Mouse (Mus musculus) gastrocnemius, postnatal 10 days (tissue): ENCODE measurements around the gene Frmd4a. TPM values are rescaled to one million over a fixed set of nuclear protein-coding genes. Genes with fewer than 3 reads are reported as not detected.
A peak's percentile ranks its signal among the peaks of the same experiment; 100 is the strongest.
"Not testable (repeated sequence)": the region's sequence is repeated elsewhere in the genome, so short reads cannot be mapped to it uniquely, and the experiment has no call there.

ENCODE experiments used
- DNase-seq: peaks from one replicate; pipeline ENCODE4 v3.0.0; 2021; ENCODE audit warnings: mixed read lengths
- total RNA-seq, 2 experiments: library from RNA; stranded (reverse); gene quantifications; 2 replicates each; pipeline ENCODE4 v1.2.3; 2021

Gene Frmd4a
- total RNA-seq, 2 experiments from 2014 or later = 22.1 to 28.3 TPM

DNA sequence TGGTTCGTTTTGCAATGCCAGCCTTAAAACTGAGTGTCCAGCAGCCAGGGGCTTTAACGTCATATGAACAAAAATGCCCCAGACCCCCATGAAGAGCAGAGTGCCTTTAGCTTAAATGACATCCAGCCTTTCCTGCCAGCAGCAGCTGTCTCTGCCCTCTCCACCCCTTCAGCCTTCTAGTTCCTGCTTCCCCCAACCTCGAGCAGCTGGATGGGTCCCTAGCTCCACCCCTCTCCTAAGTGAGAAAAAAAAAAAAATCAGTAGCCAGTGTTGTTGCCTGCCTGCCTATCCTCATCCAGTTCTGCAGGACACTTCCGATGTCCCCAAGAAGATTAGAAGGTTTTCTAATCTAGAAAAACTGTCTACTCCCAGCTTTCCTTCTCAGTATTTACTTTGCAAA, 539.5 kb downstream of the Frmd4a start:
- no peak for DNase-seq

DNA sequence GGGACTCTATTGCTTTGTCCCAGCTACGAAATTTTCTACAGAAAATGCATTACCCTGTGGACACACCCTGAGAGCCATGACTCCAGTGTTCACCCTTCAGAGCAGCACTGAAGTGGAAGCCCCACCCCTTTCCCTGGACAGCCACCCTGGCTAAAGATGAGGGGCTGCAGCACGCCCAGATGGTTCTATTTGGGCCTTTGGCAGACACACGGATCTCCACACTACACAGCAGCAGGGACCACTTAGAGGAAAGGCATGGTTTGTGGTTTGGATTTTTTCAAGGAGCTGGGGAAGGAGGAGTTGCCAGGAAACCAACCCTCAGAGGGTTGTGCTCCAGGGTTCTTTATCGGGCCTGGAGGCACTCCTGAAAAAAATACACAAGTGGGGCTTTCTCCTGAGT, 539.9 kb downstream of the Frmd4a start:
- no peak for DNase-seq

DNA sequence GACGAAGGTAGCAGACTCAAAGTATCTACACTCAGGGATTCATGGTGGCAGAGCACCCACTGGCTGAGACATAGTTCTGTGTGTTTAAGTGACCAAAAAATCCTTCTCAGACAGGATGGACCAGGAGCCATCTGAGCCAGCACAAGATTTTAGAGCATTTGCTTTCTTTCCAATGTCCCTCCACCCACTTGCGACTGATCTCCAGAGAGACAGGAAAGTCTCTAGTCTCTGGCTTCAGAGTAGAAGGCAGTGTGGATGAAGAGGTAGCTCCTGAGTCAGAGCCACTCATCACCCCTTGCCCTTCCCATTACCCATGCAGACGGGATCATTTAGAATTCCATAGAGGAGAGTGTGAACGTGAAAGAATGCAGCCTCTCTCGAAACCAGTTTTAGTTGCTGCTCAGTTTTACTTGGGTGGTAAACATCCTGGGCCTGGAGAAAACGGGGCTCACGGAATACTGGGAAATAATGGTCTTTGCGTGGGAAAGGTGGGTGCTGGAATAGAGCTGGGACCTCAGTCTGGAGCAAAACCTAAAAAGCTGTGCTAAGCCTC, 541.2 kb downstream of the Frmd4a start:
- no peak for DNase-seq

DNA sequence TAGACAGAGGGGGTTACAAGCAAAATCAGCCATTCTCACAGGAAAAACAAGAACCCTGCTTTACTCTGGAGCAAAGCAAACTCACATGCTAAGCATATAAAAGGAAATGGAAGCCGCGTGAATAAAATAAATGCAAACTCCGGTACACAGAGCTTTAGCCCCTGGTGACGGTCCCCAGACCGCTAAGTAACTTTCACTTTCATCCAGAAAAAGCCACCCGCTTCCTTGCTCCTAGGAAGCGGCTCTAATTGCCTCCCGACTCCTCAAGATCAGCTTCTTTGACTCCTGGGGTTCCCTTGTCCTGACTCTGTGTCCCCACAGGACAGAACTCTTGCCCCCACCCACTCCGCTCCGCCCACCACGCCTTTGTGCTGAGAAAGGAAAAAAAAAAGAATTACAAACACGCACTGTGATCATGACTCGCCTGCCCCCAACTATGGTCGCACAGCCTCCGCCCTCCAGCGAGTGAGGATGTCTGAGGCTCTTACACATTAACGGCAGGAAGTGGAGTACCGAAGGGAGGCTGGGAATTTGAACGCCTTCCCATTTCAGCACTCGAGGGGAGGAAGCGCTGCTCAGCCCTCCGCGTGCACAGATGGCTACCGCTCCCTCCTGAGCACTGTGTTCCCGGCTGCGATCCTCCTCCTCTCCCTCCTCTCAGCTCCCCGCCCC, 541.8 kb downstream of the Frmd4a start:
- peak; percentile 74 for DNase-seq

DNA sequence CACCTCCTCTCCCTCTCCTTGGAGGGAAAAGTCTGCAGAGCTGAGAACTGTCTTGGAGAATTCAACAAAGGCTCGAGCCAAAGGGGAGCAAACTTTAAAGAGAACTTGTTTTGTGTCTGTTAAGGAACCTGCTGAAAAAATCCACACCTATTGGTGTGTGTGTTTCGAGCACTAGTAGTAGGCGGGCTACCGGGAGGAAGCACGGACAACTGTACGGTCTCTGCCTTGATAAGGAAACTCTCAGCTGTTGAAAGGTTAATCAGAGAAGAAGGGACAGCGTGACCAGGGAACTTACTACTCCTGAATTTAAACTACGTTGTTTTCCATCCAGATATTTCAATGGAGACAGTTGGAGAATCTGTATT, 542.3 kb downstream of the Frmd4a start:
- DNase-seq = no peak

DNA sequence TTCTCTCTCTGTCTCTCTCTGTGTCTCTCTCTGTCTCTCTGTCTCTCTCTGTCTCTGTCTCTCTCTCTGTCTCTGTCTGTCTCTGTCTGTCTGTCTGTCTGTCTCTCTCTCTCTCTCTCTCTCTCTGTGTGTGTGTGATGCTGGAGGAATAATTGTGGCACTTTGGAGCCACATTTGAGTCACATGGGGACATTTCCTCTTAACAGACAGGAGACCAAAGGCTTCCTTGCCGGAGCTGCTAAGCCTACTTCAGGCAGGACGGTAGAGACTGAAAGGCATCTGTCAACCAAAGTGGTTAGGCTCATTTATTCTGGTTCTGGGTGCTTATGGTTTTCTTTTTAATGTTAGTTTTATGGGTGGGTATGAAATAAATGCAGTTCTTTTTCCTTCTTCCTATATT, 543.0 kb downstream of the Frmd4a start:
- DNase-seq = not testable (repeated sequence)

DNA sequence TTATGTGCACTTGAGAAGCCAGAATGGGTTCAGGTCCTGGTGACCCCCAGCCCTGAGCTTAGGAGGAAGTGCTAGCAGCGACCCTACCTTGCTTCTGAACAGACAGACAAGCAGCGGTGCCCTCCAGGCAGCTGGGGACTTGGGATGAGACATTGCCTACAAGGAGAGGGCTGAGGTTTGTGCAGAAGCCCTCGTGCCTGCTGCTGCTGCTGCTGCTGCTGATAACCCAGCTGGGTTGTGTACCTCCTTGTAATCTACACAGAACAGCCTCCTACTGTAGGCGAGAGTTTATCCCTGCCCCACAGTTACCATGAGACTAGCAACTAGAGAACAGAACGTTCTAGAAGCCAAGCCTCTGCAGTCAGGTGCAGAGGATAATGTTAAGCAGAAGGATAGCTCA, 543.7 kb downstream of the Frmd4a start:
- DNase-seq = no peak

DNA sequence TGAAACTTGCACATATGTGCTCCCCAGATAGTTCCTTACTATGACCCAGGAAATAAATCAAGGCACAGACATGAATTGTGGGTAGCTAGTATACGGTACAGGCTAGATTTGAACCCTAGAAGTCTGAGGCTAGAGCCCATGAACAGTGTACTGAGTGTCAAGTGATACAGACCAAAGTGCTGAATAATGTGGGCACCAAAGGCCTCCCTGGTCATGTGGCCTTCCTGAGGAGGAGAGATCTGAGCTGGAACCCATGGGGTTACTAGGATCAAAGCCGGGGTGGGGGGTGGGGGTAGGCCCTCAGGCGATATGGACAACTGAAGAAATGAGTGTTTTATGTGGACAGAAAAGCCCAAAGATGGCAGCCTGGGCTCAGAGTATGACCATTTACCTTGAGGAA, 544.9 kb downstream of the Frmd4a start:
- DNase-seq = no peak

DNA sequence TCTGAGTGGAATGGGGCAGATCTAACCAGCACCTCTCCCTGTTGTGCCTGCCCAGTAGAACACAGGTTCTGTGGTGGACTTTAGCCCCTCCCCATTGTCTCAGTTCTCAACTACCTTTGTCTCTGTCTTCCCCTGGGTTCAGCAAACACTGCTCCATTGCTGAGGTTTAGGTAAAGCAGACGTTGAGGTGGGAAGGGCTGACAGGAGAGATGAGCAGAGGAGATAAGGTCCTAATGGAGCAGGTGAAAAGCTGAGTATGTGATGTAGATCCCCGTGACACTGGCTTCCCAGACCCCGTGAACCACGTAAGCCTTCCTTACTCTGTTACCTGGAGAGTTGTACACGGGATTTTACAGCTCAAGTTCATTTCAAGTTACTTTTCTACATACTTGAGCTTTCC, 545.3 kb downstream of the Frmd4a start:
- DNase-seq = no peak

DNA sequence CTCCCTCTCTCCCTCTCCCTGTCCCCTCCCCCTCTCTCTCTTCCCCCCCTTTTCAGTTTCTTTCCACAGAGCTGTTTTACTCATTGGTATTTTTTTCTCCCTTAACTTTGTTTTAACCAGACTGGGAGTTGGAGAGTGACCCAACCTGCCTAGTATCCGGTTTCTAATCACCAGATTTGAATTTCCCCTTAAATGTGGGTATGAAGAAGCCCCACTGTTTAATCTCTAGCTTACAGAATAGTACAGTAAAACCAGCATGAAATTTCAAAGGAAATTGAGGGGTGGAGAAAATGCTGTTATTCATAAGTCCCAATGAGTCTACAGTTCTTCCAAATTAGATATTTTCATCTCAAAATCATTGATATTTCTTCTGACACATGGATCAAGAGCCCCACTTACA, 545.8 kb downstream of the Frmd4a start:
- DNase-seq = no peak

DNA sequence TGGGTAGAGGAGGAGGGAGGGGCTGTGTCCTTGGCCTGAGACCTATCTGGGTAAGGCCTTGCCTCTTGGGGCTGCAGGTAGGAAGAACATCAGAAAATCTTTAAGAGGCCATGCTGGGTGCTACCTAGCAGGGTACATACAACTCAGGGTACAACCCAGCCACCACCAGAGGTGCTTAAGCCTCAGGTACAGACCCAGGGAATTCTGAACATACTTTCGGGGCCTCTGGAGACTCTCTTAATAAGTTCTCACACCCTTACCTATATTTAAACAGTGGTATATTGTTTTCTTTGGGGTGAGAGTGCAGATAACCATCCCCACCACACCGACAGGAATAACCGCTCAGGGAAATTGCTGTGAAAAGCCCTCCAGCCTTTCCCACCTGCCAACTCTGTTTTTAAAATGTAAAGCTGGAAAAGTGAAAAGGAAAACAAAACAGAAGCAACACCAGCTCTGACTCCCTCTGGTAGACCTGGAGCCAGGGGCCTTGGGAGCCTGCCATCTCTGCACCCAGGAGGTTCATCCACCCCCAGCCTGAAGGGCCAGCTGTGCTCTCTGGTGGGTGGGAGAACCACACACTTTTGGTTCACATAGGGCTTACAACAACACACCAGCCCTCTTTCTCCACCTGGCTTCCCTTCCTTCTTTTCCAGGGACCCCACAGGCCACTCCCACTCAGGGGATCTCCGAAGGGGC, 548.9 kb downstream of the Frmd4a start:
- DNase-seq = no peak

DNA sequence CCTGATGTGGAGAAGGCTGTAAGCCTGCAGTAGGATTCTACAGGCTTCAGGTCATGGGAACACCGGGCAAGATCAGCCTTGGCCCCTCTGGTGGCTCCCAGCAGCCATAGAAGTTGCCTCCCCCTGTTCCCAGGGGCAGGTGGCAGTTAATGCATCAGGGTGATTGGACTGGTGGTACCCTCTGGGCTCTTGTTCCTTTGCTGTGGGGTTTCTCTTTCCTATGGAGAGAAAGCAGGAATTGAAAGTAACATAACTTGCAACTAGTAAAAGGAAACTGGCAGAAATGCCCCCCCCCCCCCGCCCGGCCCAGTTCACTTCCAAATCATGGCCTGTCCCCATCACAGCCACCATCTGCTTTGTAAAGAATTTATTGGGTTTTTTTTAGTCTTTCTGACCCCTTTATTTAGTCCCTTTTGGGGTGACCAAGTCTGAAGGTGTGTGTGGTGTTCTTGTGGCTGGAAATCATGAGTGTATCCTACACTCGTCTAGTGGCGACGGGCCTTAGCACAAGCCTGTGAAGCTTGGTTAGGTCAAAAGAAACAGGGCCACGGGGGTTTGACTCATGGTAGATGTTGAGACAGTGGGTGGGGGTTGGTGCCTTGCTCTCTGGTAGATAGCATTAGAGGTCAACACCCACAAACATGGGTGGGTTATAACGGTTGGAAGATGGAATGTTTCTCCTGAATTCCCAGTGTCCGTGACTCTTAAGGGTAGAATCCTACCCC, 549.6 kb downstream of the Frmd4a start:
- DNase-seq = no peak

DNA sequence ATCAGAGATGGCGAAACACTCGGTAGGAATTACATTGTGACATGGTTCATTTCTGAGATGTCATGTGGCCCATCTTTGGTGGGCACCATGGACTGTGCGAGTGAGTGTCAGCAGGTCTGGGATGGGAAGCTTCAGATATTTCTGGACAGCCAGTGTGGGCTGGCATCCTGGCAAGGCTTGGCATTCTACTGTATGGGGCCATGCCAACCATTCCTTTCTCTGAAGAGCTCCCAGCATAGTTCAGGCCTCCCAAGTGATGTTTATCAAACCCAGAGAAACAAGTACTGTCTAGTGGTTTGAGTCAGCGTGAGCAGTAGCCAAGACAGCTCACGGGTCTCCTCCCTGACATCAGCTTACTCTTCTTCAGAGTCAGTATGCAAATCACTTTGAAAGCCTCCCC, 551.5 kb downstream of the Frmd4a start:
- no peak for DNase-seq

DNA sequence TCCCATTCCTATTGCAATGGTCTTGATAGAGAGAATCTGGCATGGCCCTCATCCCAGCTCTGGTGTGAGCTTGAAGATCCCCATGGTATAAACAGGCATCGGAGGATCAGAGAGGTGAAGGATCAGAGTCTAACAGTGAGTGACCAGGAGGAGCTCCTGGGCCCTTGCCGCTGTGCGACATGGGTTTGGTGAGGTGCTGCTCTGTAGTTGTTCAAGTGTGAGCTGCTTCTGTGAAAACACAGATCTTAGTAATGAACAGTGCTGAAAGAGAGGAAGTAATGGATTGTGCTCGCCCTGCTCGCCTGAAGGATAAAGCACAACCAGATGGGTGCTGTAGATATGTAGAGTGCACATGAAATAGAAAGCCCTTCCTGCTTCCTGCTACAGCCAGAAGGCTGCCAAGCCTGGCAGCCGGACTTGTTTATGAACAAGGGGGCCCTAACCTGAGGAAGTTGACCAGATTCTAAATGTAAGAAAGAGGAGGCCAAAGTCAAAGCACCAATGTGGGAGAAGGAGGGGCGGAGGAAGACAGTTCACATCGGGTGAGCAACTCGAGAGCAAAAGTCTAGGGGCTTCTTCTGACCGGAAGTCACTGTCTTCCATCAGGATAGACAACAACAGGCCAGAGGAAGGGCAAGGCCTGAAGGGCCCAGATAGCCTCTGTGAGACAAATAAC, 552.8 kb downstream of the Frmd4a start:
- DNase-seq = no peak

DNA sequence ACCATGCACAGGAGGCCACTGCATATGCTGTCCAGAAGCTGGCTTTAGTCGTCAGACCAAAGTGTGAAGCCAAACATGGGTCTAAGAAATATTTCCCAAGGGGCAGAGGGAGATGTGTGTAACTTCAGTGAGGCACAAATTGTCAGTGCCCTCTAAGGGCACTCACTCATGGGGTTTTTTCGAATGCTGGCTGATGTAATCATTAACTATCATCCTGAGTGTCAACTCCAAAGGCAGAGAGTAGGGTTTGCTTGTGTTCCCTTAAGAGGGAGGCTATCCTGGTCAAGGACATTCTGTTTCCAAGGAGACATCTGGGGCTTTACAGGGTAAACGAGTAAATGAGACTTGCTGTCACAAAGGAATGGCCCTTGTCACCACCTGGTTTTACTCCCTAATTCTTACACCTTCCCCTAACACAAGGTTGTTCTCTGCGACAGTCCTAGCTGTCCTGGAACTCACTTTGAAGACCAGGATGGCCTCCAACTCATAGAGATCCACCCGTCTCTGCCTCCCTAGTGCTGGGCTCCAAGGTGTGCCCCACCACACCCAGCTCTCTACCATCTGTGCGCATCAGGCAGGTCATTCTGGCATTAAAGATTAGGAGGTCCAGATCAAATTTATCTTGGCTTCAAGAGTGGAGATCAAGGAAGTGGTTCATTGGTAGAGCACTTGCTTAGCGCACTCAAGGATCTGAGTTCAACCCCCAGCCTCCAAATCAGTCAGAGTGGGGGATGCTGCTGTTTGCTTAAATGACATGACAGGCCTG, 555.2 kb downstream of the Frmd4a start:
- DNase-seq = no peak

DNA sequence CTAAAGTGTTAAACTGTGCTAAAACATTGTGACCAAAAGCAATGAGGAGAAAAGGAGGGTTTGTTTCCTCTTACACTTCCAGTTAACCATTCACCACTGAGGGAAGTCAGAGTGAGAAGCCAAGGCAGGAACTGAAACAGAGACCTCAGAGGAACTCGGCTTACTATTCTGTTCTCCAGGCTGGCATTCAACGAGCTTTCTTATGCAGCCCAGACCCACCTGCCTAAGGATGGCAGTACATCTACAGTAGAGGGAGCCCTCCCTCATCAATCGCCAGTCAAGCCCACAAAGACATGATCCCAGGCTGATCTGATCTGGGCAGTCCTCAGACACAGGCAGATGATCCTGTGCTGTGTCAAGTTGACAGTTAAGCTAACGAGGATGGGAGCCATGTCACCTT, 555.9 kb downstream of the Frmd4a start:
- DNase-seq = no peak

DNA sequence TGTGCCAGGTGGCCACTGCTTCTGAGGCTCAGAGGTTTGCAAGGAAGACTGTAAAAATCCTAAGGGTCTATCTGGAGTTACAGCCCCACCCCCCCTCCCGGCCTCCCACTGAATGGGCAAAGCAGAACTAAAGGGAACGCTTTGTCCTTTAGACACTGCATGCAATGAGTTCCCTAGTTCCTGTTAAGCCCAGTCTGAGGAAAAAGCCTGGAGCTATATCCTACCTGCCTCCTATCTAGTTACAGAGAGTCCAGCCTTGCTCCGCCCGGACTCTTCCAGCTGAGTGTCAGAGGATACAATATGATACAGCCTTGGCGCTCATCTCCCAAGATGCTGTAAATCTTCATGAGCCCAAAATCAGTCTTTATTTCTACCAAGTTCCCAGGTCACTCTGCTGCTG, 556.7 kb downstream of the Frmd4a start:
- no peak for DNase-seq

DNA sequence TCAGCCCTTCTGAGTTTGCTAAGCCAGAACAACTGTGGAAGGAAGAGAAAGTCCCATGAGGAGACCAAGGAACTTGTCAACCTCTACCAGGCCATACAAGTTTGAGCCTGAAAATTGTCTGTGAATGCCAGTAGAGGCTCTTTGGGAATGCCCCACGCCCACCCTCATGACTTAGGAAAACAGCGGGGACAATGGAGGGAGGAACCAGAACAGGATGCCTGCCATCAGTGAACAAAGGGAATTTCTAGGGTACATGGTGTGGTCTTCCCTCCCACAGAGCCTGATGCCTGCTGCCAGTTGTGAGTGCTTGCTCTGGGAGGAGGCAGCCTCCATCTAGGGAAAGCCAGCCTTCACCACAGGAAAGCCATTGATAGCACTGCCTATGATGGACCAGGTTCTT, 557.6 kb downstream of the Frmd4a start:
- no peak for DNase-seq

DNA sequence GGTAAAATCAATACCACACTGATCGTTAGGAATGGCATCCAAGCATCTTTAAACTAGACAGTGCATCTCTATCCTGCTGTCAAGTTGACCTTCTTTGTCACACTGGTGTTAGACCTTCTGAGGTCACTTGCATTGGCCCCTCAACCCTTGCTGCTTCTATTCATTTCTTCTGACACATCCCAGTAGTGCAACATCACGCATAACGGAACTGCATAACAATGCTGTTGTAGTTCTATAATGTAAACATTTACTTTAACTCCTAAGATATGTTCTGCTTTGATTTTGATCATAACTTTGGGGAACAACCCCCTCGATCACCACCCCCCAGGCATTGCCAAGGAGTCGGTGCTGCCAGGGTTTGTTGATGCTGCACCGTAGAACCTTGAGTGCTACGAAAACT, 558.5 kb downstream of the Frmd4a start:
- DNase-seq = no peak

DNA sequence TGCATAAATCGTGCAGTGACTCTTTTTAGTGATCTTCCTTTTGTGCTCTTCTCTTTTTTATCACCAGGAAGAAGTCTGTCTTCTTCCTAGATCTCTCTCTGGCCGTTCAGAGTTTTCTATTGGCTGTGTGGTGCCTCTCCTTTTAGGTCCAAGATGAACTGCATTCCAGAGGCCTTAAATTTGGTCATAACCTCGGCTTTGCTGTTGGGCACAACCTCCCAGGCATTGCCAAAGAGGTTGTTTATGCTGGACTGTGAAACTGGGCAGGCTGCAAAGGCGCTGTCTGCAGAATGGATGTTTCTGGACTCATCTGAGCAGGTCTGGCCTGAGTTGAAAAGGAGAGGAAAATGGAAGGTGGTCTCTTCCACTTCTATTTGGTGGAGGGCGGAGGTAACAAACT, 560.8 kb downstream of the Frmd4a start:
- DNase-seq = no peak

DNA sequence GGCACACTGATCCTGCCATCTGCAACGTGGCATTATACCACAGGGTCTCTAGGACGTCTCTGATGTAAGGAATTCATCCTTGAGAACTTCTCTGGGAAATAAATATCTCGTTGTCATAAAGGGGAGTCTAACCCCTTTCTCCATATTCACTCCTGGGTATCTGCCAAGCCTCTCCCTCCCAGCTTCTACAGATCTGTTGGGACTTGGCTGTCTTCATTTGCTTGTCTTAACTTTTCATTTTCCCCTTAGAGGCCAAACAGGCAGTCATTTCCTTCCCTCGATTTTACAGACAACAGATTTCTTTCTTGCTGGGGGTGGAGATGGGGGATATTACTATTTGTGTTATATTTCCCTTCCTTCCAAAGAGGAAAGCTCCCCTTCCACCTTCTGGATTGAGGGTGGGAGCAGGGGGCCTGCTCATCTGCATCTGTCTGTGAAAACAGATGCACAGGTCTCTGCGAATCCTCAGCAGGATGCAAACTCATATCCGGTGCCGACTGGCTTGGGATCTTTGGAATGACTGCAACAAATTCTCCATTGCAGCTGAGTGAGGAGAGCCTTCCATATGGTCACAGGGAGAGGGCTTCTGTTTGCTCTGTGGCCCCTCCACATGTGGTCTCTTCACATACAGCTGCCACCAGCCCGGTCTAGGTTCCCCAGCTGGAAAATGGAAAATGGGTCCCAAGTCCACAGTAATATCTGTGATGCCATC, 562.0 kb downstream of the Frmd4a start:
- DNase-seq = no peak
